Mouse (Mus musculus): Measurements from ENCODE around the gene Adrb1. TPM values are rescaled to one million over a fixed set of nuclear protein-coding genes. Genes with fewer than 3 reads are reported as not detected.
"Not testable (repeated sequence)": the region's sequence is repeated elsewhere in the genome, so short reads cannot be mapped to it uniquely, and the experiment has no call there.

Adrb1 gene
- total RNA-seq, 2 experiments from 2014 or later = 0.07 to 0.09 TPM

- ATAC-seq (ENCODE audit: poor library complexity, severe bottlenecking) = no peak
Observed at GRCm38 (mm10) chr19:56746618-56747017, 24.6 kb downstream of the Adrb1 start.

- no peak for ATAC-seq (ENCODE audit: poor library complexity, severe bottlenecking)
Observed at GRCm38 (mm10) chr19:56747878-56748277, 25.9 kb downstream of the Adrb1 start.

- ATAC-seq (ENCODE audit: poor library complexity, severe bottlenecking) = peak; percentile 54; the same call in 1 of the 2 replicates
Observed at GRCm38 (mm10) chr19:56749343-56749742, 27.3 kb downstream of the Adrb1 start.

- ATAC-seq (ENCODE audit: poor library complexity, severe bottlenecking) = no peak
Observed at GRCm38 (mm10) chr19:56750709-56751108, 28.7 kb downstream of the Adrb1 start.

GRCm38 (mm10) chr19:56754456-56754855 lies 32.5 kb downstream of the Adrb1 start:
- ATAC-seq (ENCODE audit: poor library complexity, severe bottlenecking) = not testable (repeated sequence)

- ATAC-seq (ENCODE audit: poor library complexity, severe bottlenecking) = peak; percentile 89
Observed at GRCm38 (mm10) chr19:56756412-56756811, 34.4 kb downstream of the Adrb1 start.

GRCm38 (mm10) chr19:56758311-56758710 lies 36.3 kb downstream of the Adrb1 start:
- no peak for ATAC-seq (ENCODE audit: poor library complexity, severe bottlenecking)

GRCm38 (mm10) chr19:56759740-56760139 lies 37.7 kb downstream of the Adrb1 start:
- ATAC-seq (ENCODE audit: poor library complexity, severe bottlenecking) = no peak

GRCm38 (mm10) chr19:56760306-56760940 lies 38.4 kb downstream of the Adrb1 start:
- ATAC-seq (ENCODE audit: poor library complexity, severe bottlenecking) = no peak

GRCm38 (mm10) chr19:56761096-56761495 lies 39.1 kb downstream of the Adrb1 start:
- ATAC-seq (ENCODE audit: poor library complexity, severe bottlenecking) = no peak

- ATAC-seq (ENCODE audit: poor library complexity, severe bottlenecking) = no peak
Observed at GRCm38 (mm10) chr19:56761727-56762126, 39.7 kb downstream of the Adrb1 start.

- ATAC-seq (ENCODE audit: poor library complexity, severe bottlenecking) = no peak
Observed at GRCm38 (mm10) chr19:56762686-56763085, 40.7 kb downstream of the Adrb1 start.

- ATAC-seq (ENCODE audit: poor library complexity, severe bottlenecking) = no peak
Observed at GRCm38 (mm10) chr19:56769024-56769423, 47.0 kb downstream of the Adrb1 start.

GRCm38 (mm10) chr19:56772158-56772557 lies 50.2 kb downstream of the Adrb1 start:
- no peak for ATAC-seq (ENCODE audit: poor library complexity, severe bottlenecking)

GRCm38 (mm10) chr19:56773393-56773971 lies 51.5 kb downstream of the Adrb1 start:
- no peak for ATAC-seq (ENCODE audit: poor library complexity, severe bottlenecking)

- peak; percentile 88 for ATAC-seq (ENCODE audit: poor library complexity, severe bottlenecking)
Observed at GRCm38 (mm10) chr19:56774408-56774962, 52.5 kb downstream of the Adrb1 start.

GRCm38 (mm10) chr19:56774971-56775892 lies 53.2 kb downstream of the Adrb1 start:
- ATAC-seq (ENCODE audit: poor library complexity, severe bottlenecking) = no peak

- ATAC-seq (ENCODE audit: poor library complexity, severe bottlenecking) = no peak
Observed at GRCm38 (mm10) chr19:56775893-56776718, 54.1 kb downstream of the Adrb1 start.

- peak; percentile 49 for ATAC-seq (ENCODE audit: poor library complexity, severe bottlenecking)
Observed at GRCm38 (mm10) chr19:56776719-56777382, 54.9 kb downstream of the Adrb1 start.

GRCm38 (mm10) chr19:56778532-56778931 lies 56.5 kb downstream of the Adrb1 start:
- not testable (repeated sequence) for ATAC-seq (ENCODE audit: poor library complexity, severe bottlenecking)

Data from megakaryocyte, adult 5-6 weeks (primary cell).